Mouse (Mus musculus): Measurements from ENCODE around the gene Plscr5. TPM values are rescaled to one million over a fixed set of nuclear protein-coding genes. Genes with fewer than 3 reads are reported as not detected.
"Not testable (repeated sequence)": the region's sequence is repeated elsewhere in the genome, so short reads cannot be mapped to it uniquely, and the experiment has no call there.

The Plscr5 gene
- polyA plus RNA-seq (2017; shearing (Covaris generic)), result not detected

DNA sequence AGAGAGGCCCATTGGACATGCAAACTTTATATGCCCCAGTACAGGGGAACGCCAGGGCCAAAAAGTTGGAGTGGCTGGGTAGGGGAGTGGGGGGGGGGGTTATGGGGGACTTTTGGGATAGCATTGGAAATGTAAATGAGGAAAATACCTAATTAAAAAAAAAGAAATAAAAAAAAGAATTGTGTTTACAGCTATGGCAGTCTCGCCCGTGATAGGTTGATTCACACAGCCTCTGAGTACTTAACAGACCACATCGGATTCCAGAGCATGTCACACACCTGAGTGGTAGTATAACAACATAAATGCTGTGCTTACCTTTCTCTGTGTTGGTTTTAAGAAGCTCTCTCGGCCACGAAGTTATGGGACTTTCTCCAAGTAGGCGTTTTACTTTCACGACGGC is at the start of gene Plscr5:
Gene Plscr5, plus strand, starts transcription at position 301 of the 400 bp plus-strand sequence.
- not testable (repeated sequence) for ATAC-seq

DNA sequence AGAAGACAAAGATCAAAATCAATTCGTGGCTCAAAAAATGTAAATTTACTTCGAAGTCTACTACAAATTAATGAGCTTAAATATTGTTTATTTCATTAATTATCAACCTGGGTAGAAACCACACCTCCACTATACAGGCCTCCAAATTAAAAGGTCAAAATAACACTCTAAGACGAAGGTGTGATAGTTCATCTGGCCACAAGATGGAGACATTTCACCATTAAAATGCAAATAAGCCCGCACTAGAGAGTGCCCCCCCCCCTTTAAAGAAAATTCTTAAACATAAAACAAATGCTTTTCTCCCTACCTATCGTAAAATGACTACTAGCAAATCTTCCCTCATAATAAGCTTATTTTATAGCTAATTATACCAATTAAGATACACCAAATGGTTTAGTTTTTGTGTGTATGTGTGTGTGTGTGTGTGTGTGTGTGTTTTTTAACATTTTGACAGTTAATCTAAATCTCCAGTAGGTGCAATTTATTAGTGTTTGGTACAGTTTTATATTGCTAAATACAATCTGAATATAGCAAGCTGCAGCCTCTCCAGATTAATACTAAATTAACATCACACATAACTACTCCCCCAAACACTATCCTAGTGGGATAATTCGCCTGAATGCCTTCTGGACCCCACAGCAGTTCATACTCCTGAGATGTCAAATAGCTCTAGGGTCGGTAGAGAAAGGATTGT is 45.0 kb upstream of the Plscr5 start:
- peak; percentile 97 for ATAC-seq

DNA sequence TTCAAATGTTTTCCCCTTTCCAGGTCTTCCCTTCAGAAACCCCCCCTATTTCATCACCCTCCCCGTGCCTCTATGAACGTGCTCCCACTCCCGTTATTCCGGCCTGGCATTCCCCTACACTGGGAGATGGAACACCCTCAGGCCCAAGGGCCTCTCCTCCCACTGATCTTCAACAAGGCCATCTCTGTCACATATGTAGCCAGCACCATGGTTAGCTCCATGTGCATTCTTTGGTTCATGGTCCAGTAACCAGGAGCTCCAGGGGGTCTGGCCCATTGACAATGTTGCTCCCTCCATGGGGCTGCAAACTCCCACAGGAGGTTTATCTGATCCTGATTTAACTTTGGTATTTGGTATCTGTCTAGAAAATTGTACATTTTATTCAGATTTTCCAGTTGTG is 30.5 kb upstream of the Plscr5 start:
- ATAC-seq, result no peak

DNA sequence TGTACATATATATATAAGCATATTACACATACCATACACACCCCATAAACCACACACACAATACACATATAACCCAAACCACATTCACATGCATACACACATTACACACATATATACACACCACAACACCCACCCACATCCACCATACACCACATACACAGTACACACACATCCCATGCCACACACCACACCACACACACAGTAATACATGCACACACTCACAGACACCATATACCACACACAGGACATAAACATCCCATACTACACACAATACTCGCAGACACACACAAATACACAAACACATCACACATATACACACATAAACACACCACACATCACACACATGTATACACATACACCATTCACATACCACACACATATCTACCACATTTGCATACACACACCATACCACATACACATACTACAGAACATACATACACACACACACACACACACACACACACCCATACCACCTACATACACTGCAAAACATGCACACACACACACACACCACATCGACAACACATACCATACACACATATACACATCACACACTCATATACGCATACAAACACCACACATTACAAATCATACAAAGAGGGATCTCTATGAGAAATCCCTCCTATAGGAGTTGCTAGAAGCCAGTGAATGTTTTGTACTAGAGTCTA is 19.3 kb upstream of the Plscr5 start:
- ATAC-seq, result no peak

DNA sequence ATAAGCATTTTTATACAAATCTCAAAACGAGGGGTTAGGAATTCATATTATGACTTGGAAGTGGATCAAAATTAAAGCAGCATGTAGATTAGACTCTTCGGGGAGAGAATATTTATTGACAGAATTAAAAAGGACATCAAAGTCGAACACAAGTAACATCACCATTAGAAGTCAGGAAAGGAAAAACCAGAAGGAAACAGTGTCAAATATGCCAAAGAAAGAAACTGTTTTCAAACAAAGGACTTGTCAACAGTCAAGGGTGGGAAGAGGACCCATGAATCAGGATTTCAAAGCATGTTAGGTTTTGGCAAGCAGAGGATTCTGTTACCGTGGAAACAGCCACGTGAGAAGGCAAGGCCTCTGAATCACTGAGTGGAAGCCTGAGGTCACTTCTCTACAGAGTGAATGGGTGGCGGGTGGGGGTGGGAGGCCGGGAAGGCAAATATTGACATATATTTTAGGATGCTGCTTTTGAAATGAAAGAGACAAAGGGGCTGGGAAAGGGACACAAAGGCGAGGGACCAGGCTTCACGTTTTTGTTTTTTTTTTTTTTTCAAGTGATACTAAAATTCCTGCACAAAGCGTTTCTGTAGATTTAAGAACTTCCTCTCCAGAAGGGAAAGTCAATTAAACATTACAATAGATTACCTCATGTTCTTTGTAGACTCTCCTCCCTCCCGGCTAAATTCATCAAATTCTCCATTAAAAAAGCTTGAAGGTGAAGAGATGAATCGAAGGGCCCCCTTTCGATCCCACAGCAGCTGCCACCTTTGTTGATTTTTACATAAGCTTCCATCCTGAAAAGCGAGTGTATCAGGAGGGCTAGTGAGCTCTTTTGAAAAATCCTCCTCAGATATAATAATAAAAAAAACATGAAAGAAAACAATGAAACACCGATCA is 18.3 kb upstream of the Plscr5 start:
- ATAC-seq, result no peak

DNA sequence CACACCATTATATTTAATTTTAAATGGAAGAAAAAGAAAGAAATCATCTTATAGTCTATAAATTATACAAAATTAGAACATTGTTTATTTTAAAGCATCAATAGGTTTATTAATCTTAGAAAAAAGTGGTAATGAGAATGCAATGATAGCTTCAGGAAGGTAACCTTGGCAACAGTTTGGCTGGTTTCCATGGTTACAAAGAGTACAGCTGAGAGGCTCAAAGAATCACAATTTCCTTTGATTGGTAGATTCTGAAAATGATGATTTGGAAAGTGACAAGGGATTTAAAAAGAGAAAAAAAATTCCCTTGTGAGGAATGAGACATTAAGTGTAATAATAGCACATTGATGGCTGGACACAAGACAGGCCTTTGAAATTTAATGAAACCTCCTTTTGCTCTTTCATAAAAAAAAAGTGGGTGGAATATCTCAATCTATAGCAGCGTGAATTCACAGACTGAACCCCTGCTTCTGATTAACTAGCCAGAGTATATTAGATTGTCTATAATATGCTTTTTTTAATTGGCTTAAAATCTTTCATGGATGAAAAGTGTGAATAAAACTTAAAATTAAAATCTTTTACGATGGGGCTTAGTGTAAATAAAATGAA is 13.8 kb upstream of the Plscr5 start:
- no peak for ATAC-seq

DNA sequence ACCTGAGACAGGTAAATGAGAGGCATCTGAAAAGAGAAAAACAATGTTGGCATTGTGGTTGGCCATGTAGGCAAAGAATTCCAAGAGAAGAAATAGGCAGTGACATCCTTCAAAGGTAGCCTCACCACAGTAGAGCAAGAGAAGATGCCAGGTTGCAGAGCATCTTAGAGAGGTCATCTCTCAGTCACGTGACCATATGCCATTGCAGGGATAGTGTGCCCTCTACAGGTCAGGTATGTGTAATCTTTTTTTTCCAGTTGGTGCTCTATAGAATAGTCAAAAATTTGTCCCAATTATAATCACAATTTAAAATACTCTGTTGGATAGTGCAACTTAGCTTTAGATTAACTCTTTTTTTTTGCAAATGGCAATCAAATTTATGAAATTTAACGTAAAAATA is 1.4 kb upstream of the Plscr5 start:
- no peak for ATAC-seq

DNA sequence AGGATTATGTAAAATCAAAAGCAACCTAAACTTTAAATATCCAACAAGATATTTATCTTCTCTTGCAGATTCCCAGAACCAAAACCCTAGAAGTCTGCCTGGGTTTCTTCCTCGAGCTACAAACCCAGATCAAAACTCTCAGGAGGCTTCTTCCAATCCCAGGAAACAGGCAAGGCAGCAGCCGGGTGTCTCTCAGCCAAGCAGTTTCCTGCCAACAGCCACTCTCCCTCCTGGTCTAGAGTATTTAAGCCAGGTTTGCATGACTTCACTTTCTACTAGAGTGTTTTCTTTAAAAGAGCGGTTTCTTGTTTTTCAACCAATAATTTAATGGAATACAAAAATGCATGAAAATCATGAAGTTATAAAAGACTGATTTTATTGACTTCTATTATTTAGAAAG is 5.7 kb downstream of the Plscr5 start:
- ATAC-seq, result no peak

DNA sequence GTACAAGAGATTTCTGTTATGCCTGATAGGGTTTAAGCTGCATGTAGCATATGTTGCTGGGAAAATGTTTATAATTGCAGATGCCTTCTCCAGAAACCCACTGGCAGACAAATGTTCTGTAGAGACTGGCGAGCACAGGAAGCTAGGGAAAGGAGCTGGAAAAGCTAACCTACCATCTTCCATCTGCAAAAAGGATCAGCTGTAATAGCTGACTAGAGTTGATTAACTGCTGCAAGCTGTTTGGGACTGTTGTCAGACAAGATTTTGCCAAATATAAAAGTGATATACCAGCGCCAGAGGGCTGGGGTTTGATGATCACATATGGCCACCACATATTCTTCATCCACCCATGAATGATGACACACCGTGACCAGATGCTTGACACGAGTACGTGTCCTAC is 6.8 kb downstream of the Plscr5 start:
- no peak for ATAC-seq

DNA sequence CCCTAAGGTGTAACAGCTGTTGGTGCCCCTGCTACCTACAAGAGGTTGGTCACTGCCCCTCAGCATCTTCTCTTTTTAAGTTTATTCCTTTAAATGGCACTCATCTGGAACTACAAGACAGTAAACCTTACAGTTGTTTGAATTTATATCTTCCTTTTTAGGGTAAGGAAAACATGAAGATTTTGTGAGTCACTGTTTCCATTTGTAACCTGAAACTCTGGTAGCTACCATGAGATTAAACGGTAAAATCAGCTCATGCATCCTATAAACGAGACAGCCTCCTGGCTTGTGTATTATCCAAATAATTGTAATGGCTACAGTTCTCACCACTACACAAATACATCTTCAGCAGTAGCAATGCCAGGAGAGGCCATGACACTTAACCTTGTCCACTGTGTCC is 11.7 kb downstream of the Plscr5 start:
- ATAC-seq, result no peak

DNA sequence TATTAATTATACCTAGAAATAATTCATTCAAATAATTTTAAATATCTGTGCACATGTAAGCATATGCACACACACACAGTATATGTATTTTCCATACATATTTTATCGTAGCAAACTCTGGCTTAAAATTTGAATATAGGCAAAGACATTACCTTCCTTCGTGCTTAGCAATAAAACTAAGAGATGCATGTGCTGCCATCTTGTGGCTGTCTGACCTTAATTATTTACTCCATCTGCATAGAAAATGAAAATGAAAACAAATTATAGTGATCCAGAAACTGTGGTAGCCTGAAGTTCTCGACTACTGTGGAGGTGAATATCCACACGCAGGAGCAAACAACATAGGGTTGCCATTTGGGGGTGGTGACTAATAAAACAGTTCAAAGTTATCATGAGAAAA is 14.6 kb downstream of the Plscr5 start:
- ATAC-seq, result peak; percentile 93

DNA sequence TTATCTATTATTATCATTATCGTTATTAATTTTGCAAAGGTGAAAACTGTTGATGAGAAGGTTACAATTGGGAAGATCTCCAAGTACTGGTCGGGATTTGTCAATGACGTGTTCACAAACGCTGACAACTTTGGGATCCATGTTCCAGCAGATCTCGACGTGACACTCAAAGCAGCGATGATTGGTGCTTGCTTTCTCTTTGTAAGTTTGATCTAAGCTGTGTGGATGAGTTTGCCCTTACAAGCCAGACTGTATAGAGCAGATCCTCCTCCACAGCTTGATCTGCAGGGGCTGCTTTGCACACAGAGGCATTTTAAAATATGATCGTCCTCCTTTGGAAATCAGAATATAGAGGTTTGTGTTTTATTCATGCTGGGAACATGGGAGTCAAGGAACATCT is 15.0 kb downstream of the Plscr5 start:
- peak; percentile 40 for ATAC-seq

DNA sequence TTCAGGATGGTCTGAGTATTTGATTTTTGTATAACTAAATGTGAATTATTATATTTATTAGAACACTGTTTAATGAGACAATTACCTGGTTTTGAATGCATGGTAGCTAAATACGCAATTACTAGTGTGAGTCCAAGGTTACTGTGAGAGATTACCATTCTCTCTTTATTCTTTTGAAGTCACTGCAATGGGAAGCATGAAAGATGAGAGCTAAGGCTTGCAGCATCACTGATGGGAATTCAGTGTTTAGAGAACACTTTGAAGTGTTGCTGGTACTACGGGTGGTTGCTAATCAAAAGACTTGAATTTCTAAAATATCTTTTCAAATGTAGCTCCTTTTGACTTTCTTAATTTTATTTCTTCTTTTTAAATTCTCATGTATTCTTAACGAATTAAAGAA is 17.1 kb downstream of the Plscr5 start:
- ATAC-seq, result no peak

DNA sequence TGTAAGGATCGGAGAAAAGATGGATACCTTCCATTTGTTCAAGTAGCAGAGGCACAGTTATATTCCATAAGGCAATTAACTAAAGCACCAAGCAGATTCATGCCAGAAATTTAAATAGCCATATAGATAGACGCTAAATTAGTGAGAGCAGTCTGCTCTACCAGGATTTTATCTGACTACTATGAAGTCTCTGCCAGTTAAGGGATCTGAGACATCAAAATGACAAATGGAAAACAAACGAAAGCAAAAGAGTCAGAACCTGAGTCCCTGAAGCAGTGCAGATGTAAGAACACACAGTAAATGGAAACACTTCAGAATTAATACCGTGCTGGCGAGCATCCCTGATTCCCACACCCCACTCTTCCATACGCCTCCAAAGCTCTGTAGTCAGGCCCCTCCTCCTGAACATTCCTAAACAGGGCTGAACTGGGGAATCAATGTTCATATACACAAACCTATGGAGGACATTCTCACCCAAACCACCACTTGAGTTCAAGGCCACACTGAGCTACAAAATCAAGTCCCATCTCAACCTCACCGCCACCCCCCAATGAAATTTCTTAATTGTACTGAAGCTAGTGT is 17.7 kb downstream of the Plscr5 start:
- ATAC-seq, result no peak

DNA sequence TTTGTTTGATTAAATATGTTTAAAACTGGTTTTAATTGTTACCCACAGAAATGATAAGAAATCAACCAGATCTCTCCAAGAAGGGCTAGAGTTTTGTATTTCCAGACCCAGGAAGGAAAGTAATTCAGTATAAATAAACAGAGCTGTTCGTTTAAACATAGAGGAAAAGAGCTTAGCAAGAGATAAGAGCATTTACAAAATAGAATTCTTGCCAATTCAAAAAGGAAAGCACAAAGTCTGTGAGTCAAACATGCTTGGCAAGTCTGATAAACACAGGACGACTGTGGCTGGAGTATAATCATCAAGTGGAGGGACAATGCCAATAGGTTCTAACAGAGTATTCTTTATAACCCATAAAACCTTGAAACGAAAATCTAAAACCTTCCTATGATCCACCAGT is 18.3 kb downstream of the Plscr5 start:
- ATAC-seq, result no peak

DNA sequence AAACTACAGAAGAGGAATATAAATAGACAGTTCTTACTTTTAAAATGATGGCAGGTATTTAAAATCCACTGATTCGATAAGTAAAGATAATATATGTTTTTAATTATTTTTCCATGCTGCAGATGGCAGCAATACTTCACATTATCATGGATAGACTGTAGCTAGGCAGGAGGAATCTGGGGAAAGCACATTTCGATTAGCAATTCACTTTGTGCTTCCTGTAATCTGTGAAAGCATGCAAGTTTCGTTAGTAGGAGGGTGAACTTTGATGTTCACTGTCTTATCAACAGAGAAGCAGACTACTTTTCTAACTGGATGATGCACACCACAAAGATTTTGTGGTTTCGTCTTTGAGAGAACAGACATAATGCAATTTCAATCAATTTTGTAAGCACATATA is 24.7 kb downstream of the Plscr5 start:
- ATAC-seq, result peak; percentile 76

DNA sequence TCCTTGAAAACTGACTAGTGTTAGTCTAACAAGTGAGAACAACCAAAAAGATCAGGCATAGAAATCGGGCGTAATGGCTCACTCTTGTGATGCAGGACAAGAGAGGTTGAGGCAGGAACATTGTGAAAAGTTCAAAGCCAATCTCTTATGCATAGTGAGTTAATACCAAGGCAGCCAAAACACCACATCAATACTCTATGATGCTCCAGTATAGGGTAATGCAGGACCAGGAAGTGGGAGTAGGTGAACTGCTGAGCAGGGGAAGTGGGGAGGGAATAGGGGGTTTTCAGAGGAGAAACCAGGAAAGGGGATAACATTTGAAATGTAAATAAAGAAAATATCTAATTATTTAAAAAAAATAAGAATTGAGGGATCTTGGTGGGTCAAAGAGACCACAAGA is 25.2 kb downstream of the Plscr5 start:
- ATAC-seq, result peak; percentile 63

DNA sequence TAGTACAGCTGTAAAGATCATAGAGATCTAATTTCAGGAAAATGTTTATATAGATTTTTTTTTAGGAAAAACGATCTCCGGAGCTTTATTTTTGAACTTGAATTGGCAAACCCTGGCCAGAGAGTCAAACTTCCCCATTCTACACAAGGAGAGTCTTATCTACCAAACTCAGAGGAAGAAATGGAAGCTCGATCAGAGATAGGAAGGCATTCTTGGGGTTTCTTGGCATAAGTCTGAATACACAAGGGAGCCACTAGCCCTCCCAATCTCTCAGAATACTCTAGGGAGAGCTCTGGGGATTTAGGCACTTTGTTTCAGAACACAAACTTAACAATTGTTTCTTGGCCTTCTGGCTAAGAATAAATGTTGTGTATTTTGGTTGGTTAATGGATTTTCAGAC is 27.4 kb downstream of the Plscr5 start:
- no peak for ATAC-seq

DNA sequence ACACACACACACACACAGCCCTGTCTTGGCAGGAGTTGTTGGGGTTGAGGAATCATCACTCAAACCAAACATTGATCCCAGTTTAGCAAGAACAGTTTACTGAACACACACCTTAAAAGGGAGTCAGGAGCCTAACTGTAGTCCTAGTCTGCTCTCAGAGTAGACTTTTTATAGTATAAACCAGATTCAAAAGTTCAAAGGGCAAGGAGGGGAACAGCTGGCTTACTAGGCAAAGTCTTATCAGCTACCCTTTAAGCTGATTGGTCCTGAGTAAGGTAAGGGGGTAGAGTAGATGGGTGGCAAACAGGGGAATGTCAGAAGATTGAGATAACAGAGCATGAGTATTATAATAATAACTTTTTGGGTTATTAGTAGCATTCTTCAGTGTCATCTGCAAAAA is 28.7 kb downstream of the Plscr5 start:
- ATAC-seq, result no peak

DNA sequence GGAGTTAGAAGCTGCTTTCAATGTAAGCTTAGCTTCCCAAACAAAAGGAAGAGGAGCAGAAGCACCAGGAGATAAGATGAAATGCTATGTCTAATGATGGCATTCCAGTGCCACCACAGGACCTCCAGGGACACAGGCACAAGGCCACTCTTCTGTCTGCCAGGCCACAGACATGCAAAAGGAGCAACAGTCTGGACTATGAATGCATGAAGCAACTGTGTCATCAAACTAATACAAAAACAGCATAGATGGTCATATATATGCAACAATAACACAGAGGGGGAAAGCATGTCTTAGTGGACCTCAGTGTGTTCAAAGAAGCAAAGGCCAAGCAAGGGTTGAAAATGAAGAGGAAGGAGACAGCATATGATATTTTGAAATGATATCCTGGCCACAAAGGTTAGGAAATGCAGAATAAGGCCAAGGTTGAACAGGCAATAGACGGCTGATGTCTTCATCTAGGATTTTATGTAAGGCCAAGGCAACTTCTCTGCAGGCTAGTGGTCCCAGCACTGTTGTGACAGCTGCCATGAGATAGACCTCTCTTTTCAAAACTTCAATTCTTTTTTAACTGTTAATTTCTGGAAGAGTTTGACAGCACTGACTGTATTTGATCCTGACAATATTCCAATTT is 32.0 kb downstream of the Plscr5 start:
- ATAC-seq, result no peak

DNA sequence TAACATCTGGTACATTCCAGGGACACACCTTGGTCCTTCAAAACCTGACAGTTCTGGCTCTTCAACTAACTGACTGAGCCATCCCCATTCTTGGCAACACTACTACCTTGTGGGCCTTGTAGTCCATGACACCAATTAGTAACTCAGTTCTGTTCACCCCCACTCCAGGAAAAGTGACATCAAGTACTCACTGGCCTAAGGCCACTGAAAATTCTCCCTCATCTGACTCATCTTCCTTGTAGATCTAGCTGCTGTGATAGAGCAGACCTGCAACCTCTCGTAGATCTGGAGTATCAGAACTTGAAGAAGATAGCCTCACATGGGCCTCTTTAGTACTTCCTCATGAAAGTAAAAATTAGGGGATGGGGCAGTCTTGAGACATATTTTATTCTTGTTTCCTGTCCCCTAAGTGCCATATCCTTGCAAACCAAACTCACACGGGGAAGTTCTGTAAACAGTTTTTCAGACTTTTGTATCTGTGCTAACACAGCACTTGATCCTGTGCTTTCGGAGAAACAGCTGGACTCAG is 33.5 kb downstream of the Plscr5 start:
- no peak for ATAC-seq

DNA sequence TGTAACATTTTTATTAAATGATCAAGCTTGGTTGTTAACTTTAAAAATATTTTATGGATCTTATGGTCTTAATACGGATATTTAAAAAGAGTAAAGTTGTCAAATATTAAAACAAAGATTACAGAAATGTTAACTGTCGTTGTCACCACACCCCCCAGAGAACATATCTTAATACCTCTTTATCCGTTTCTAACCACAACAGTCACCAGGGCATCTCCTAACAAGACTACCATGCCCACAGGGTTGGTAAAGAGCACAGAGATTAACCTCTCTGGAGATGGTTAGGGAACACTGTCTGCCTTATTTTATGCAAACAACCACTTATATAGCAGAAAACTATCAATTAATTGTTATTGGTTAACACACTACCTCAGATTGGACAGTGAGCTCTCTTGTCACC is 34.1 kb downstream of the Plscr5 start:
- ATAC-seq, result no peak

Data from CD4-positive, CD25-positive, alpha-beta regulatory T cell, adult 4 months (primary cell).